Mouse (Mus musculus) testis, adult 2 months (tissue): ENCODE data around the gene Id3.

Experiments used
- CTCF ChIP-seq: fragments of 200-500 bp; IDR thresholded peaks from 2 replicates; pipeline ENCODE4 v1.5.1; 2012; ENCODE audit warnings: low read depth, mild to moderate bottlenecking, inconsistent platforms, low read length, moderate library complexity; ENCODE audit not compliant: control insufficient read depth, insufficient read depth, insufficient replicate concordance
- POLR2A ChIP-seq: fragments of 200-500 bp; IDR thresholded peaks from 2 replicates; pipeline ENCODE4 v1.6.1; 2012; ENCODE audit warnings: low read depth, mild to moderate bottlenecking, inconsistent platforms, low read length, moderate library complexity; ENCODE audit not compliant: control insufficient read depth

GRCm38 (mm10) chr4:136177612-136178474, 34.5 kb downstream of the Id3 start:
- TF ChIP-seq POLR2A (no peak), CTCF (no peak)
